Mouse (Mus musculus) cortical plate, adult 2 months (tissue): ENCODE measurements around the gene Sec62. TPM values are rescaled to one million over a fixed set of nuclear protein-coding genes. Genes with fewer than 3 reads are reported as not detected.
"Not testable (repeated sequence)": the region's sequence is repeated elsewhere in the genome, so short reads cannot be mapped to it uniquely, and the experiment has no call there.

Experiments
- H3K27ac ChIP-seq: fragments of 200-500 bp; 2 replicates; pipeline ENCODE4 v1.5.1; 2012; ENCODE audit warnings: low read length, control low read depth, inconsistent platforms; ENCODE audit not compliant: insufficient read depth
- H3K4me1 ChIP-seq: fragments of 200-500 bp; 2 replicates; pipeline ENCODE4 v1.6.1; 2011; ENCODE audit warnings: low read length; ENCODE audit not compliant: control insufficient read depth, insufficient read depth
- H3K4me3 ChIP-seq: fragments of 200-500 bp; 2 replicates; pipeline ENCODE4 v1.5.1; 2011; ENCODE audit warnings: mild to moderate bottlenecking, low read length, control low read depth; ENCODE audit not compliant: insufficient read depth
- CTCF ChIP-seq: fragments of 200-500 bp; IDR thresholded peaks from 2 replicates; pipeline ENCODE4 v1.5.1; 2011; ENCODE audit warnings: mild to moderate bottlenecking, control low read depth, low read length; ENCODE audit not compliant: insufficient read depth; ENCODE audit errors: extremely low read depth
- POLR2A ChIP-seq: fragments of 200-500 bp; IDR thresholded peaks from 2 replicates; pipeline ENCODE4 v1.6.1; 2011; ENCODE audit warnings: mild to moderate bottlenecking, low read length, control low read depth; ENCODE audit not compliant: insufficient read depth; ENCODE audit errors: extremely low read depth
- polyA plus RNA-seq: library from polyadenylated mRNA; depleted of rRNA; stranded (reverse); fragments of >200 nt; gene quantifications from 2 replicates; pipeline ENCODE4 v1.2.3, GENCODE M21; 2012; rRNA removed

The Sec62 gene
- polyA plus RNA-seq, 1 experiment = 89.9 TPM

- no peak within 1 kb of the TSS for H3K27ac ChIP-seq
- peak within 1 kb of the TSS; percentile 60 for H3K4me3 ChIP-seq
- no peaks in the 10 kb centered on the region for H3K4me1 ChIP-seq
- no peak for TF ChIP-seq POLR2A
- peak; percentile 37; the same call in 1 of the 2 replicates for TF ChIP-seq CTCF
These were observed 63.2 kb downstream of the Sec62 start, which contains the start of gene Gpr160 for GRCm38 (mm10) chr3:30855604-30856458. TSS of gene Gpr160 (plus strand) at chr3:30855950.

DNA sequence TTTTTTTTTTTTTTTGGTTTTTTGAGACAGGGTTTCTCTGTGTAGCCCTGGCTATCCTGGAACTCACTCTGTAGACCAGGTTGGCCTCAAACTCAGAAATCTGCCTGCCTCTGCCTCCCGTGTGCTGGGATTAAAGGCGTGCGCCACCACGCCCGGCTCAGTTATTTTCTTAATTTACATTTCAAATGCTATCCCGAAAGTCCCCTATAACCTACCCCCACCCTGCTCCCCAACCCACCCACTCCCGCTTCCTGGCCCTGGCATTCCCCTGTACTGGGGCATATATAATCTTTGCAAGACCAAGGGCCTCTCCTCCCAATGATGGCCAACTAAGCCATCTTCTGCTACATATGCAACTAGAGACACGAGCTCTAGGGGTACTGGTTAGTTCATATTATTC lies 66.9 kb downstream of the Sec62 start:
- not testable (repeated sequence) for H3K27ac ChIP-seq, H3K4me1 ChIP-seq, H3K4me3 ChIP-seq

DNA sequence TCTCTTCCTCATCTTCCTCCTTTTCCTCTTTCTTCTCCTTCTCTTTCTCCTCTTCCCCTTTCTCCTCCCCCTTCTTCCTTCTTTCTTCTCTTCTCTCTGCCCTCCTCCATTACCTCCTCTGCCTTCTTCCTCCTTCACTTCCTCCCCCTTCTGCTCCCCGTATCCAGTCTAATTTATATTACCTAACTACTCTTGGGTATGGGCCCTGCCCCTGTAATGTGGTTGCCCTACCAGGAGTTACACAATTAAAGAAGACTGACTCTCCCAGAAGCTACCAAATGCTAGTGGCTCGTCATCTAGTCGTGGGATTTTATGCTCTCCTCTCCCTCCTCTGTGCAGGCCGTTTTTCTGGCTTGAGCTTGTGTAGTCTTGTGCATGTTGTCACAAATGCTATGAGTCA lies 68.0 kb downstream of the Sec62 start:
- no peak overlapping the region for H3K27ac ChIP-seq
- TF ChIP-seq CTCF = no peak
- no peak for TF ChIP-seq POLR2A
- no peaks in the 10 kb centered on the region for H3K4me1 ChIP-seq
- no peak overlapping the region for H3K4me3 ChIP-seq

- H3K4me1 ChIP-seq = no peaks in the 10 kb centered on the region
- no peak overlapping the region for H3K4me3 ChIP-seq
- TF ChIP-seq CTCF = no peak
- TF ChIP-seq POLR2A = no peak
- 0 out of 2 replicates have a peak overlapping the region, but pooled peaks have one; percentile 15 for H3K27ac ChIP-seq
These were observed 71.2 kb downstream of the Sec62 start for GRCm38 (mm10) chr3:30863712-30864435.

GRCm38 (mm10) chr3:30864640-30865039 lies 72.0 kb downstream of the Sec62 start:
- no peaks in the 10 kb centered on the region for H3K4me1 ChIP-seq
- TF ChIP-seq POLR2A (no peak), CTCF (no peak)
- H3K27ac ChIP-seq = peak overlapping the region; percentile 25; the same call in 1 of the 2 replicates
- H3K4me3 ChIP-seq = no peak overlapping the region

- Histone ChIP-seq H3K4me3 (no peak overlapping the region), H3K4me1 (no peaks in the 10 kb centered on the region), H3K27ac (no peak overlapping the region)
- TF ChIP-seq CTCF (no peak), POLR2A (no peak)
These were observed 75.5 kb downstream of the Sec62 start for GRCm38 (mm10) chr3:30868176-30868575.

DNA sequence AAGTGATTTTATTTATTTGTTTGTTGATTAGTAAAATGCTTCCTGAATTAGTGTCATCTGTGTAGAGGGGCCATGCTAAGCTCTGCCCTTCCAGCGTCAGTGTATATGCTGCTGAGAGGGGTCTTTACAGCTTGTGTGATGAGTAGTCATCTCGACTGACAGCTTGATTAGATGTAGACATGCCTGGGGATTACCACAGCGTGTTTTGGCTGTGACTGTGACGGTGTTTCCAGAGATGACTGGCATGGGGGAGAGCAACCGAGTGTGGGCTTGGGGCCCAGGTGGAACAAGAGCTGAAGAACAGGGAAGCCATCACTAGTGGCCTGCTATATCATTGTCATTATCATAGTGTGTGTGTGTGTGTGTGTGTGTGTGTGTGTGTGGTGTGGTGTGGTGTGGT lies 76.0 kb downstream of the Sec62 start:
- Histone ChIP-seq H3K4me1 (no peaks in the 10 kb centered on the region), H3K27ac (no peak overlapping the region), H3K4me3 (no peak overlapping the region)
- no peak for TF ChIP-seq CTCF
- no peak for TF ChIP-seq POLR2A

- Histone ChIP-seq H3K27ac (no peak overlapping the region), H3K4me3 (no peak overlapping the region), H3K4me1 (no peaks in the 10 kb centered on the region)
- TF ChIP-seq CTCF (no peak), POLR2A (no peak)
These were observed 77.3 kb downstream of the Sec62 start for GRCm38 (mm10) chr3:30869995-30870394.

Other genes with a start within 250 kb of the Sec62 start
- gene Mecom, start 244.9 kb upstream of the Sec62 start, polyA plus RNA-seq = 2.6 and 3.2 TPM in 2 replicates
- 0.65 and 0.78 TPM in 2 replicates for gene Actrt3, start 192.9 kb upstream of the Sec62 start, polyA plus RNA-seq
- gene Mynn, start 190.8 kb upstream of the Sec62 start, polyA plus RNA-seq = 10.4 and 15.5 TPM in 2 replicates
- gene Lrriq4, start 148.4 kb upstream of the Sec62 start, polyA plus RNA-seq = not detected in 2 replicates
- gene Lrrc34, start 145.0 kb upstream of the Sec62 start, polyA plus RNA-seq = 0.17 TPM in 1 of 2 replicates, not detected in the other
- not detected in 2 replicates for gene Lrrc31, start 93.0 kb upstream of the Sec62 start, polyA plus RNA-seq
- 0.04 TPM in 1 of 2 replicates, not detected in the other for gene Samd7, start 46.6 kb upstream of the Sec62 start, polyA plus RNA-seq
- 1.5 and 2.6 TPM in 2 replicates for gene Gpr160, start 63.1 kb downstream of the Sec62 start, polyA plus RNA-seq
- 22.0 and 22.3 TPM in 2 replicates for gene Phc3, start 176.5 kb downstream of the Sec62 start, polyA plus RNA-seq
- gene Prkci, start 202.9 kb downstream of the Sec62 start, polyA plus RNA-seq = 41.4 and 42.7 TPM in 2 replicates